Mouse (Mus musculus): ENCODE results near the gene Prkg2.

Gene Prkg2

GRCm38 (mm10) chr5:98900926-98901325, 136.2 kb downstream of the Prkg2 start:
- no peak for DNase-seq (ENCODE audit: low read depth, low spot score)

- DNase-seq (ENCODE audit: low read depth, low spot score), result no peak
These were observed 139.2 kb downstream of the Prkg2 start for GRCm38 (mm10) chr5:98897946-98898345.

- peak; percentile 43 for DNase-seq (ENCODE audit: low read depth, low spot score)
These were observed 142.9 kb downstream of the Prkg2 start for GRCm38 (mm10) chr5:98894281-98894680.

- no peak for DNase-seq (ENCODE audit: low read depth, low spot score)
These were observed 146.6 kb downstream of the Prkg2 start for GRCm38 (mm10) chr5:98890544-98891050.

- no peak for DNase-seq (ENCODE audit: low read depth, low spot score)
These were observed 155.1 kb downstream of the Prkg2 start for GRCm38 (mm10) chr5:98882096-98882495.
